Mouse (Mus musculus) heart, embryonic 13.5 days (tissue): ENCODE results near the gene Fosl1. TPM values are rescaled to one million over a fixed set of nuclear protein-coding genes. Genes with fewer than 3 reads are reported as not detected.
"Not testable (repeated sequence)": the region's sequence is repeated elsewhere in the genome, so short reads cannot be mapped to it uniquely, and the experiment has no call there.

Experiments
- ATAC-seq: fragments of 200-750 bp; cut with Nextera tagmentation; 2 replicates; pipeline ENCODE4 v1.8.0; 2017; ENCODE audit warnings: moderate TSS enrichment; ENCODE audit not compliant: insufficient number of reproducible peaks, low FRiP score, low TSS enrichment; ENCODE audit errors: extremely low read depth
- H3K27ac ChIP-seq: fragments of 300-500 bp; sonication (generic); replicated peaks from 2 replicates; pipeline ENCODE4 v1.5.1; 2015; ENCODE audit warnings: moderate library complexity, mild to moderate bottlenecking, inconsistent platforms
- H3K27me3 ChIP-seq: fragments of 300-500 bp; sonication (generic); replicated peaks from 2 replicates; pipeline ENCODE4 v1.6.1; 2015; ENCODE audit warnings: mild to moderate bottlenecking, inconsistent platforms
- H3K36me3 ChIP-seq: fragments of 300-500 bp; sonication (generic); 2 replicates; pipeline ENCODE4 v1.6.1; 2015; ENCODE audit warnings: mild to moderate bottlenecking, inconsistent platforms
- H3K4me1 ChIP-seq: fragments of 300-500 bp; sonication (generic); 2 replicates; pipeline ENCODE4 v1.6.1; 2015; ENCODE audit warnings: inconsistent platforms
- H3K4me2 ChIP-seq: fragments of 300-500 bp; sonication (generic); 2 replicates; pipeline ENCODE4 v1.6.1; 2015; ENCODE audit warnings: inconsistent platforms, mild to moderate bottlenecking, moderate library complexity
- H3K4me3 ChIP-seq: fragments of 300-500 bp; sonication (generic); 2 replicates; pipeline ENCODE4 v1.5.1; 2015; ENCODE audit warnings: moderate library complexity, mild to moderate bottlenecking, inconsistent platforms
- H3K9ac ChIP-seq: fragments of 300-500 bp; sonication (generic); 2 replicates; pipeline ENCODE4 v1.6.1; 2015; ENCODE audit warnings: inconsistent platforms, mild to moderate bottlenecking, moderate library complexity
- H3K9me3 ChIP-seq: fragments of 300-500 bp; sonication (generic); 2 replicates; pipeline ENCODE4 v1.6.1; 2016; ENCODE audit warnings: inconsistent platforms
- WGBS: fragments of 180-500 bp; shearing (Covaris S2); methylation state at CpG from one replicate; pipeline ENCODE4 v1.1.7; 2015; ENCODE audit warnings: mixed read lengths; 5-methylcytosine and 5-hydroxymethylcytosine counted together
- polyA plus RNA-seq: library from polyadenylated mRNA; unstranded; fragments of >200 nt; fragmentation: Nextera tagmentation; extraction: Ambion mirVana; gene quantifications from 2 replicates; pipeline ENCODE4 v1.2.1, GENCODE M21; 2015

Gene Fosl1
- not detected in 2 replicates for polyA plus RNA-seq

- peak; percentile 78 for ATAC-seq
- Histone ChIP-seq H3K36me3 (no peaks in the 10 kb centered on the region), H3K27me3 (peaks cover 82% of the 10 kb centered on the region), H3K9ac (peak within 1 kb of the TSS; percentile 76), H3K4me2 (peak within 1 kb of the TSS; percentile 94), H3K4me1 (peaks cover 23% of the 10 kb centered on the region), H3K4me3 (peak within 1 kb of the TSS; percentile 66), H3K9me3 (no peaks in the 10 kb centered on the region), H3K27ac (no peak within 1 kb of the TSS)
- under 1% methylated on average over 70 of the region's 70 CpGs for WGBS
These were observed at the start of gene Fosl1 for GRCm38 (mm10) chr19:5447515-5448353. TSS of gene Fosl1 (plus strand) at chr19:5447547.

GRCm38 (mm10) chr19:5401073-5401472, 46.3 kb upstream of the Fosl1 start:
- not testable (repeated sequence) for H3K27me3 ChIP-seq, H3K4me1 ChIP-seq, H3K4me3 ChIP-seq, ATAC-seq, H3K9me3 ChIP-seq, H3K36me3 ChIP-seq, H3K4me2 ChIP-seq
- 66% methylated on average over 4 of the region's 4 CpGs for WGBS
- H3K9ac ChIP-seq = peak overlapping the region; percentile 16; the same call in 1 of the 2 replicates
- peak overlapping the region; percentile 20; the same call in 1 of the 2 replicates for H3K27ac ChIP-seq

GRCm38 (mm10) chr19:5402293-5402692, 45.1 kb upstream of the Fosl1 start, which contains the start of gene Tsga10ip:
TSS of gene Tsga10ip (minus strand) at chr19:5402526.
- H3K27ac ChIP-seq = no peak within 1 kb of the TSS
- H3K9ac ChIP-seq = 0 out of 2 replicates have a peak within 1 kb of the TSS, but pooled peaks have one; percentile 21
- no peaks in the 10 kb centered on the region for H3K36me3 ChIP-seq
- H3K4me3 ChIP-seq = no peak within 1 kb of the TSS
- no peak for ATAC-seq
- H3K4me2 ChIP-seq = no peak within 1 kb of the TSS
- H3K4me1 ChIP-seq = peaks cover 10% of the 10 kb centered on the region
- H3K27me3 ChIP-seq = no peaks in the 10 kb centered on the region
- WGBS = 75% methylated on average over 8 of the region's 8 CpGs
- no peaks in the 10 kb centered on the region for H3K9me3 ChIP-seq

GRCm38 (mm10) chr19:5405924-5406323, 41.4 kb upstream of the Fosl1 start:
- no peaks in the 10 kb centered on the region for H3K9me3 ChIP-seq
- H3K4me2 ChIP-seq = peak overlapping the region; percentile 72
- peak overlapping the region; percentile 74 for H3K27ac ChIP-seq
- WGBS = 27% methylated on average over 7 of the region's 7 CpGs
- no peak for ATAC-seq
- peaks cover 8% of the 10 kb centered on the region; the same call in 1 of the 2 replicates for H3K36me3 ChIP-seq
- H3K4me3 ChIP-seq = peak overlapping the region; percentile 48
- peaks cover 32% of the 10 kb centered on the region for H3K4me1 ChIP-seq
- H3K27me3 ChIP-seq = no peaks in the 10 kb centered on the region
- peak overlapping the region; percentile 79 for H3K9ac ChIP-seq

- ATAC-seq = peak; percentile 62
- not testable (repeated sequence) for H3K27me3 ChIP-seq
- WGBS = 6% methylated on average over 24 of the region's 25 CpGs
These were observed 40.7 kb upstream of the Fosl1 start for GRCm38 (mm10) chr19:5406531-5407126.

GRCm38 (mm10) chr19:5407133-5407532, 40.2 kb upstream of the Fosl1 start:
- Histone ChIP-seq H3K9me3 (no peaks in the 10 kb centered on the region), H3K27me3 (no peaks in the 10 kb centered on the region), H3K4me3 (peak overlapping the region; percentile 70), H3K4me2 (peak overlapping the region; percentile 76), H3K4me1 (peaks cover 36% of the 10 kb centered on the region), H3K9ac (peak overlapping the region; percentile 93), H3K36me3 (peaks cover 8% of the 10 kb centered on the region; the same call in 1 of the 2 replicates), H3K27ac (peak overlapping the region; percentile 98)
- peak; percentile 45; the same call in 1 of the 2 replicates for ATAC-seq
- 17% methylated on average over 7 of the region's 7 CpGs for WGBS

More at GRCm38 (mm10) chr19:5406531-5407126, 40.7 kb upstream of the Fosl1 start:
- Histone ChIP-seq H3K4me2 (peak overlapping the region; percentile 76), H3K4me3 (peak overlapping the region; percentile 70), H3K27ac (peak overlapping the region; percentile 98), H3K4me1 (peaks cover 32% of the 10 kb centered on the region), H3K9ac (peak overlapping the region; percentile 93)
- H3K9me3 ChIP-seq, H3K36me3 ChIP-seq: not testable (repeated sequence)

GRCm38 (mm10) chr19:5408057-5409001, 39.0 kb upstream of the Fosl1 start:
- Histone ChIP-seq H3K27ac (peak overlapping the region; percentile 51), H3K4me3 (peak overlapping the region; percentile 70), H3K4me1 (peaks cover 36% of the 10 kb centered on the region), H3K9ac (peak overlapping the region; percentile 93), H3K36me3 (peaks cover 8% of the 10 kb centered on the region; the same call in 1 of the 2 replicates), H3K4me2 (peak overlapping the region; percentile 76), H3K27me3 (no peaks in the 10 kb centered on the region), H3K9me3 (no peaks in the 10 kb centered on the region)
- ATAC-seq = no peak
- 69% methylated on average over 13 of the region's 13 CpGs for WGBS

- no peak overlapping the region for H3K4me2 ChIP-seq
- peaks cover 8% of the 10 kb centered on the region; the same call in 1 of the 2 replicates for H3K36me3 ChIP-seq
- peak overlapping the region; percentile 33 for H3K9ac ChIP-seq
- H3K4me1 ChIP-seq = peaks cover 36% of the 10 kb centered on the region
- WGBS = 74% methylated on average over 5 of the region's 5 CpGs
- ATAC-seq = no peak
- H3K4me3 ChIP-seq = no peak overlapping the region
- peak overlapping the region; percentile 51 for H3K27ac ChIP-seq
- H3K27me3 ChIP-seq = no peaks in the 10 kb centered on the region
- H3K9me3 ChIP-seq = no peaks in the 10 kb centered on the region
These were observed 38.3 kb upstream of the Fosl1 start for GRCm38 (mm10) chr19:5409068-5409467.

GRCm38 (mm10) chr19:5410641-5411040, 36.7 kb upstream of the Fosl1 start:
- peaks cover 8% of the 10 kb centered on the region; the same call in 1 of the 2 replicates for H3K36me3 ChIP-seq
- no peaks in the 10 kb centered on the region for H3K9me3 ChIP-seq
- H3K27ac ChIP-seq = no peak overlapping the region
- peaks cover 39% of the 10 kb centered on the region for H3K4me1 ChIP-seq
- H3K4me2 ChIP-seq = no peak overlapping the region
- no peak overlapping the region for H3K4me3 ChIP-seq
- WGBS = 70% methylated on average over 5 of the region's 5 CpGs
- H3K9ac ChIP-seq = no peak overlapping the region
- H3K27me3 ChIP-seq = no peaks in the 10 kb centered on the region
- no peak for ATAC-seq

GRCm38 (mm10) chr19:5411961-5412360, 35.4 kb upstream of the Fosl1 start:
- Histone ChIP-seq H3K4me3 (no peak overlapping the region), H3K36me3 (peaks cover 11% of the 10 kb centered on the region; the same call in 1 of the 2 replicates), H3K27me3 (no peaks in the 10 kb centered on the region), H3K9ac (no peak overlapping the region), H3K4me2 (no peak overlapping the region), H3K4me1 (peaks cover 35% of the 10 kb centered on the region), H3K27ac (no peak overlapping the region), H3K9me3 (no peaks in the 10 kb centered on the region)
- no peak for ATAC-seq
- 55% methylated on average over 5 of the region's 5 CpGs for WGBS
